Mouse (Mus musculus): ENCODE results near the gene Ogdh. TPM values are rescaled to one million over a fixed set of nuclear protein-coding genes. Genes with fewer than 3 reads are reported as not detected.

Gene Ogdh
- polyA plus RNA-seq, 1 experiment from 2014 or later: 98.3 TPM

DNA sequence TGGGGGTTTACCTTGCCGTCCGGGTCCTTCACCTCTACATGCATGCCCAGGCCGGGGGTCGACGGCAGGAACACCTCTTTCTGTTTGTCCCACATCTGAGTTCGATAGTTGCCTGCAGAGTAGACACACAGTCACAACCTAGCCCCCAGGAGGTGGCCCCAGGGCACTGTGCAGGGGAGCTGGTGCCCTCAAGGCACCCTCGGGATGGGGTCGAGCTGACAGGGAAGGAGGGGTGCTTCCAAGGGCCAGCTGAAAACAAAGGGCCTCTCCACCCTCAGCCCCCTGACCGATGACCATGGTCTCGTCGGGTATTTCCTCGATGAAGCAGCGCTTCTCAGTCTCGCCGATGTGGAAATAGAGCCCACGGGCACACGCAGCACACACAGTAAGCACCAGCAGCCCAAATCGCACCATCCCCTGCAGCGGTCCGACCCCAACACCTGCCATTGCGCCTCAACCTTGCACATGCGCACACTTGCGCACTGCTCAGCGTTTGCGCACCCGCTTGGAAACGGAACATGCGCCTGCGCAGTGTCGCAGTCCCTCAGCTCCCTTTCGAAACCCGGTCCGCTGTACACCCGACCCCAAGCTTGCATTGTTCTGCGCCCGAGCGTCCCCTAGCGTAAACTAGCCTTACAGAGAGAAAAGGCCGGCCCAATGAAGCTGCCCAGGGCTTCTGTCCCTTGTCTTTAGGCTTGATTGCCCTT lies 16.9 kb upstream of the Ogdh start, which contains the start of gene Tmed4:
Gene Tmed4 (minus strand): TSS at position 484 of the 707 bp plus-strand sequence.
- Histone ChIP-seq H3K9me3 (no peaks in the 10 kb centered on the region), H3K36me3 (peaks cover 25% of the 10 kb centered on the region), H3K4me2 (replicated peaks) (peak within 1 kb of the TSS; percentile 89), H3K27me3 (no peaks in the 10 kb centered on the region), H3K4me1 (peaks cover 19% of the 10 kb centered on the region), H3K9ac (replicated peaks) (peak within 1 kb of the TSS; percentile 92), H3K27ac (replicated peaks) (peak within 1 kb of the TSS; percentile 71), H3K4me3 (peak within 1 kb of the TSS; percentile 93)
- under 1% methylated on average over 39 of the region's 39 CpGs for WGBS
- ATAC-seq (ENCODE audit: low FRiP score, low read depth): peak; percentile 97

DNA sequence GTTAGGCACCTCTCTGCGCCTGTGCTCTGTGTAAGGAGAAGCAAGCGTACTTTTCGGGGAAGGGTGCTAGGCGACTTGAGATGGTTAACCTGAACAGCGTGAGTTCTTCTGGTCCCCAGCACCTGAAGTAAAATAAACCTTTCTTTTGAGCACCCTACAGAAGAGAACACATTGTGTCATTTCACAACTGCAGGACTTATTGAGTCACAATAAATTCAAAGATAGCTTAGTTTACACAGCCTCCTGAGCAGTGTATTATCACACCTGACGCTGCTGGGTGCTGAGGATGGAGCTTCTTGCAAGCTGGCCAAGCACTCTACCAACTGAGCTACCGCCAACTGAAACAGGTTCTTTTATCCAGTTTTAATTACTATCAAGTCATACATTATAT lies 16.3 kb upstream of the Ogdh start:
- Histone ChIP-seq H3K27ac (replicated peaks) (peak overlapping the region; percentile 71), H3K4me2 (replicated peaks) (peak overlapping the region; percentile 89), H3K27me3 (no peaks in the 10 kb centered on the region), H3K4me3 (peak overlapping the region; percentile 93), H3K4me1 (peaks cover 19% of the 10 kb centered on the region), H3K36me3 (peaks cover 25% of the 10 kb centered on the region), H3K9ac (replicated peaks) (peak overlapping the region; percentile 42), H3K9me3 (no peaks in the 10 kb centered on the region)
- no peak for ATAC-seq (ENCODE audit: low FRiP score, low read depth)
- 24% methylated on average over 7 of the region's 7 CpGs for WGBS

DNA sequence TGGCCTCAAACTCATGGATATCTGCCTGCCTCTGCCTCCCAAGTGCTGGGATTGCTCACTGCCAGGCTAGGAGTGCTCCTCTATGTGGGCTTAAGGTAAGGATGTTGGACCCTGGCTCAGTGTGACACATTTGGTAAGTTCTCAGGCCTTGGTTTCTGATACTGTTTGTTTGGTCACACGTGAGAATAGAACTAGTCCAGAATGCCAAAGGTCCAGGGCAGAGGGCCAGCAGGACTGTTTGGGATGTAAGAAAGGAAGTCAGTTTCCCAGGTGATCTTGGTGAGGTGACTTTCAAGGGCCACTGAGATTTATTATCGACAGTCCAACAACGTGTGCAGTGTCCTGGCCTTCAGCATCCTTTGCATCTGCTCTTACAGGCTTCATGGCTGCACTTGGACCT lies 15.0 kb upstream of the Ogdh start:
- Histone ChIP-seq H3K4me1 (peaks cover 19% of the 10 kb centered on the region), H3K27ac (replicated peaks) (no peak overlapping the region), H3K9ac (replicated peaks) (no peak overlapping the region), H3K4me2 (replicated peaks) (no peak overlapping the region), H3K27me3 (no peaks in the 10 kb centered on the region), H3K4me3 (no peak overlapping the region), H3K9me3 (peaks cover 3% of the 10 kb centered on the region; the same call in 1 of the 2 replicates), H3K36me3 (peaks cover 12% of the 10 kb centered on the region)
- WGBS: 87% methylated on average over 3 of the region's 3 CpGs
- no peak for ATAC-seq (ENCODE audit: low FRiP score, low read depth)

DNA sequence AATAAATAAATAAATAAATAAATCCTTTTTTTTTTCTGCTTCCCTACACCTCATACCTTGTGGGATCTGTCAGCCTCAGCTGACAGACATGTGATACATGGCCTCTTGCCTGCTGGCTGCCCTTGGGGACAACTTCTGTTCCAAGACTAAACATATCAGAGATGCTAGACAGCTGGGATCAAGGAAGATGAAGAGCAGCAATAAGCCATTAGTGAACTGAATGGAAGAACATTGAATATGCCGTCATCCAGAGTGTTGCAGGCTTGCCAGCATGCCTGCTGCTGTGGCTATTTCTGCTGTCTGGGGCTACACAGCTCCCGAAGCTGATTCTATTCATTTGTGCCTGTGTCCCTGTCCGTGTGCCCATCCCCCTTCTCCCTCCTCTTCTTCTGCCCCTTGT lies 8.5 kb upstream of the Ogdh start:
- no peak for ATAC-seq (ENCODE audit: low FRiP score, low read depth)
- no peaks in the 10 kb centered on the region for H3K4me1 ChIP-seq
- no peak overlapping the region for H3K9ac ChIP-seq (replicated peaks)
- no peaks in the 10 kb centered on the region for H3K27me3 ChIP-seq
- H3K4me3 ChIP-seq: no peak overlapping the region
- WGBS: 81% methylated on average over 3 of the region's 3 CpGs
- no peak overlapping the region for H3K4me2 ChIP-seq (replicated peaks)
- no peak overlapping the region for H3K27ac ChIP-seq (replicated peaks)
- no peaks in the 10 kb centered on the region for H3K36me3 ChIP-seq
- peaks cover 3% of the 10 kb centered on the region; the same call in 1 of the 2 replicates for H3K9me3 ChIP-seq

DNA sequence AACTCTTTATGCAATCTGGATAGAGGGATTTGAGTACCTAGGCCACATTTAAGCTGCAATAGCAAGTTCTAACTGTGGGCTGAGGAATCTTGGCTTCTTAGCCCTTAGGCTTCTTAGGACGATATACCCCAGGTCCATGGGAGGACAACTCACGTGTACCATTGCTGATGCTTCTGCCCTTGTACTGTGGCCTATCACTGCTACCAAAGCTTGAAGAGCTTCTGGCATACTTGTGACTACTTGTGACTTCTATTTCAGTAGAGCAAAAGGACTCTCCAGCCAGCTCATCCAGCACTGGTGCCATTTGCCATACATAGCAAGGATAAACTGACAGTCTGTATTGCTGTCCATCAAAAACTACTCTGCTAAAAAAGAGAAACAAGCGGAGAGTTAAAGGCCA lies 1.3 kb upstream of the Ogdh start:
- no peak overlapping the region for H3K4me3 ChIP-seq
- H3K27me3 ChIP-seq: peaks cover 4% of the 10 kb centered on the region; the same call in 1 of the 2 replicates
- no peaks in the 10 kb centered on the region for H3K9me3 ChIP-seq
- no peak overlapping the region for H3K9ac ChIP-seq (replicated peaks)
- H3K4me1 ChIP-seq: peaks cover 11% of the 10 kb centered on the region
- 96% methylated on average over 3 of the region's 3 CpGs for WGBS
- no peak overlapping the region for H3K4me2 ChIP-seq (replicated peaks)
- no peak overlapping the region for H3K27ac ChIP-seq (replicated peaks)
- no peaks in the 10 kb centered on the region for H3K36me3 ChIP-seq
- ATAC-seq (ENCODE audit: low FRiP score, low read depth): no peak

DNA sequence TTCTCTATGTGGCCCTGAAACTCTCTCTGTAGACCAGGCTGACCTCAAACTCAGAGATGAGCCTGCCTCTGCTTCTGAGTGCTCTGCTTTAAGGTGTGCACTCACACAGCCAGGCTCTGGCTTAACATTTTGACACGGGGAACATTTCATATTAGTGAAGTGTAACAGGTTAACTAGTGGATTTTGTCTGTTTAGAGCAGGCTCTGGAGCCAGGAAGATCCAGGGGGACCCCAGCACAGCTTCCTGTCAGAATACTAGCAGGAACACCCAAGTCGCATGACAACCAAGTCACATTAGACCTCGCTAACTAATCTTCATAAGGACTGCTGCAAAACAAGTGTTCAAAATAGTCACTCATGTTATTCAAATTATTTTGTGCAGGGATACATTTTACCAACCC lies 550 bp upstream of the Ogdh start:
- H3K36me3 ChIP-seq: no peaks in the 10 kb centered on the region
- H3K9me3 ChIP-seq: no peaks in the 10 kb centered on the region
- peaks cover 4% of the 10 kb centered on the region; the same call in 1 of the 2 replicates for H3K27me3 ChIP-seq
- peak overlapping the region; percentile 81 for H3K4me3 ChIP-seq
- WGBS: 26% methylated on average over 3 of the region's 3 CpGs
- peak overlapping the region; percentile 66; the same call in 1 of the 2 replicates for H3K9ac ChIP-seq (replicated peaks)
- ATAC-seq (ENCODE audit: low FRiP score, low read depth): no peak
- peak overlapping the region; percentile 89 for H3K4me2 ChIP-seq (replicated peaks)
- peak overlapping the region; percentile 82; the same call in 1 of the 2 replicates for H3K27ac ChIP-seq (replicated peaks)
- H3K4me1 ChIP-seq: peaks cover 11% of the 10 kb centered on the region

DNA sequence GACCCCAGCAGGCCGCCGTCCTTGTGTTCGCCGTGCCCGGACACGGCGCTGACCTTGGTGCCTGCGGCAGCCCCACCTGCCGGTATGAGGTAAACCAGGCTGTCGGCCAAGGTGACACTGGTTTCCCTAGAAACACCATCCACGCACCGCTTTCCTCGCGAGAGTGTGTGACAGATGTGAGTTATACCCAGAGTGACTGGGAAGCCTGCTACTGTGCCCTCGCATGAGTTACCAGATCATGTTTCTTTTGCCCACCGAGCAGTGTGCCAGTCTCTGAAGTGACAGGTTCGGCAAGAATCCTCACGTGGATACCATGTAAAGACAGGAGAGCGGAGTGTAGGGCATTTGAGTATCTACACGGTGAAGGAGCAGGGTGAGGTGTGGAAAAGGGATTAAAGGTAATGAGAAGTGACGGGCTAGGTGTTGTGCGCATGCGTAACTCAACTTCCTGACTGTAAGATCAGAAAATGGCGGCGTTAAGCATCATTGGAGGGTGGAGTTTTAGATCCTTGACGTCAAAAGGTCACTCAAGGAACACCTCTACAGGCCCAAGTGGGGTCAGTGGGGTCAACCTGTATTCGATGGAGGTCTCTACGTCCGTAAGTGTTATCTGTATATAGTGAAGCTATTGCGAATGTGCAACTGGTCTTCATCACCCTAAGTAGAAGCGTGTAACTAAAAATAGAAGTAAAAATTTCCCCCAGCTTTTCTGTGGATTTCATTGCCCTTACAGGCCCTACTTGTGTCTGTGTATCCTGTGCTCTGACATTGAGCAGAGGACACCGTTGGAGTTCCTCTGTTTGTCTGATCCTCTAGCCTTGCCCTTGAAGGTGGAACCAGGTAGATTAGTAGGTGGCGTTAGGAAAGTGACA lies 919 bp downstream of the Ogdh start:
- Histone ChIP-seq H3K4me2 (replicated peaks) (peak overlapping the region; percentile 89), H3K4me3 (peak overlapping the region; percentile 81), H3K4me1 (peaks cover 11% of the 10 kb centered on the region), H3K36me3 (peaks cover 5% of the 10 kb centered on the region), H3K27ac (replicated peaks) (peak overlapping the region; percentile 82), H3K9ac (replicated peaks) (peak overlapping the region; percentile 66), H3K27me3 (peaks cover 4% of the 10 kb centered on the region; the same call in 1 of the 2 replicates), H3K9me3 (no peaks in the 10 kb centered on the region)
- ATAC-seq (ENCODE audit: low FRiP score, low read depth): no peak
- 20% methylated on average over 33 of the region's 33 CpGs for WGBS

DNA sequence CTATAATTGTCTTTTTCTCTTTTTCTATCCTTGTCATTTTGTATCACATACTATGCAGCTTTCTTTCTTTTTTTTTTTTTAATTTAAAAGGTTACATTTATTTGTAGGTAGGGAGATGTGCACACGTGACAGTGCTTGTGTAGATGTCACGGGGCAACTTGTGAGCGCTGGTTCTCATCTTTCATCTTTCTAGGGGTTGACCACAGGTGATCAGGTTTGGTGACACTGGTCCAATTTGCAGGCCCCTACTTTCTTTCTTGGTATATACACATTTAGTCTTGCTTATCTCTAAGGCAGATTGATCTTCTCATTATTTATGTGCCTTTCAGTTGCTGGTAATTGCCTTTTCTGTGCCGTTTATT lies 1.5 kb downstream of the Ogdh start:
- no peak overlapping the region for H3K9ac ChIP-seq (replicated peaks)
- H3K27me3 ChIP-seq: peaks cover 4% of the 10 kb centered on the region; the same call in 1 of the 2 replicates
- WGBS: 94% methylated on average over 4 of the region's 4 CpGs
- H3K4me2 ChIP-seq (replicated peaks): peak overlapping the region; percentile 89
- peaks cover 11% of the 10 kb centered on the region for H3K4me1 ChIP-seq
- no peak overlapping the region for H3K27ac ChIP-seq (replicated peaks)
- peak overlapping the region; percentile 81 for H3K4me3 ChIP-seq
- H3K36me3 ChIP-seq: peaks cover 12% of the 10 kb centered on the region
- ATAC-seq (ENCODE audit: low FRiP score, low read depth): no peak
- no peaks in the 10 kb centered on the region for H3K9me3 ChIP-seq

DNA sequence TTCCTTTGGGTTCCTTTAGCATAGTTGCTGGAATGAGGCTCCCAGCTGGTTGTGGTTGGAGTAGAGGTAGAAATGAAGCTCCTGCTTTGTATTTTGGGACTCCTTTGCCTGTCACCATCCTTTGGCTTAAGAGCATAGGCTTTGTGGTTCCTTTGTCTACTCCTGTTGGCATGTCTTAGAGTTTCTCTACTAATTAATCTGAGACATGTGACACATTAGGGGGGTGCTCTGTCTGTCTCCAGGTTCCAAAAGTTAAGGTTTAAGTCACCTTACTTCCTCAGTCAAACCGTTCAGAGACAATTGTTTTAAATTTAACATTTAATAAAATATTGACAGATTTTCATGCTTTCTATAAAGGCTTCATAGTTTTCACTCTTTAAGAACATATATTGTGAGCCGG lies 2.2 kb downstream of the Ogdh start:
- Histone ChIP-seq H3K27ac (replicated peaks) (no peak overlapping the region), H3K9ac (replicated peaks) (no peak overlapping the region), H3K27me3 (peaks cover 4% of the 10 kb centered on the region; the same call in 1 of the 2 replicates), H3K9me3 (no peaks in the 10 kb centered on the region), H3K4me2 (replicated peaks) (no peak overlapping the region), H3K4me1 (peaks cover 11% of the 10 kb centered on the region), H3K36me3 (peaks cover 18% of the 10 kb centered on the region), H3K4me3 (no peak overlapping the region)
- no peak for ATAC-seq (ENCODE audit: low FRiP score, low read depth)
- WGBS: 96% methylated on average over 2 of the region's 2 CpGs

DNA sequence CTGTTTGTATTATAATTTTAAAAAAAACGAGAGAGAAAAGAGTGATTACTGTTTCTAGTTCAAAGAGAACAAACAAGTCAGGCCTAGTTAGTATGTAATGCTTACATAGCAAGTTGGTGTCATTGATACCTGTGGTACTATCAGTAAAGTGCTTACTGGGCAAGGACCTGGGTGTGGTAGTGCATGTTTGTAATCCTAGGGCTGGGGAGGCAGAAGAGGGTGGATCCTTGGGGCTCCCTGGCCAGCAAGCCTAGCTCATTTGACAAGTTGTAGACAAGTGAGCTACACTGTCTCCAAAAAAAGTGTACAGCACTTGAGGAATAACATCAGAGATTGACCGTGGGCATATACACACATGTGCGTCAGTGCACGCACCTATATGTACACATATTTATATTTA lies 3.2 kb downstream of the Ogdh start:
- H3K36me3 ChIP-seq: peaks cover 27% of the 10 kb centered on the region
- H3K9ac ChIP-seq (replicated peaks): no peak overlapping the region
- H3K9me3 ChIP-seq: no peaks in the 10 kb centered on the region
- no peak overlapping the region for H3K4me2 ChIP-seq (replicated peaks)
- 96% methylated on average over 4 of the region's 4 CpGs for WGBS
- no peak overlapping the region for H3K4me3 ChIP-seq
- no peak for ATAC-seq (ENCODE audit: low FRiP score, low read depth)
- H3K4me1 ChIP-seq: peaks cover 11% of the 10 kb centered on the region
- H3K27me3 ChIP-seq: peaks cover 4% of the 10 kb centered on the region; the same call in 1 of the 2 replicates
- no peak overlapping the region for H3K27ac ChIP-seq (replicated peaks)

DNA sequence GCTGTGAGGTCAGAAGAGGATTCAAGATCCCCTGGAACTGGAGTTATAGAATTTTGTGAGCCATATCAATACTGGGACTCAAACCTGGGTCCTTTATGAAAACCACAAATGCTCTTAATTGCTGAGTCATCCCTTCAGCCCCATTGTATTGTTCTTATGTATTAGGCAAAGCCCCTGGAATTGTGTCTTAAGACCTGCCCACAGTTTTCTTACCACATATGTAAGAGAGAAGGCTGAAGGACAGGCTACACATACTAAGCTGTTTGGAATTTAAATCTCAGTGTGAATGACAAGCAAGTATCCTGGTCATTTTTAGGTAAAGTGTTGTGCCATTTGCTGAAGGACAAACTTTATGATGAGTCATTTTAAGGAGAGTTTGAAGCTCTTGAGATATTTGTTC lies 4.6 kb downstream of the Ogdh start:
- Histone ChIP-seq H3K27me3 (no peaks in the 10 kb centered on the region), H3K27ac (replicated peaks) (no peak overlapping the region), H3K9ac (replicated peaks) (no peak overlapping the region), H3K4me3 (no peak overlapping the region), H3K9me3 (no peaks in the 10 kb centered on the region), H3K4me1 (peaks cover 7% of the 10 kb centered on the region), H3K4me2 (replicated peaks) (no peak overlapping the region), H3K36me3 (peaks cover 37% of the 10 kb centered on the region)
- no peak for ATAC-seq (ENCODE audit: low FRiP score, low read depth)

DNA sequence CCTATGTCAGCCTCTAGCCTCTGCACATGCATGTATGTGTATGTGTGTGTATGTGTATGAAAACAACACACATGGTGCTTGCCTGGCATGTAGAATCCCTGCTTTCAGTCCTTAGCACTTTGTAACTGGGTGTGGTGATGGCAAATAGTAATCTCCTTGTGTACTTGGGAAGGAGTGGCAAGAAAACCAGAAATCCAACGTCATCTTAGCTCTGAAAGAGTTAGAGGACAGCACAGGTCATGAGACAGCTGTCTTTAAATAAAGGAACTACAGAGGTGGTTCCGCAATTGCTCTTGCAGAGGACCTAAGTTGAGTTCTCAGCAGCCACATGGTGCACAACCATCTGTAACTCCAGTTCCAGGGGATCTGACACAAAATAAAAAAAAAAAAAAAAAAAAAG lies 8.0 kb downstream of the Ogdh start:
- Histone ChIP-seq H3K9me3 (no peaks in the 10 kb centered on the region), H3K27me3 (no peaks in the 10 kb centered on the region), H3K4me3 (no peak overlapping the region), H3K4me2 (replicated peaks) (no peak overlapping the region), H3K9ac (replicated peaks) (no peak overlapping the region), H3K27ac (replicated peaks) (no peak overlapping the region), H3K36me3 (peaks cover 55% of the 10 kb centered on the region), H3K4me1 (no peaks in the 10 kb centered on the region)
- no peak for ATAC-seq (ENCODE audit: low FRiP score, low read depth)
- WGBS: 87% methylated on average over 2 of the region's 2 CpGs
